Mouse (Mus musculus) spleen, adult 18-20 months (tissue): Measurements from ENCODE around the gene Lgr5.

Experiments used
- DNase-seq, 2 experiments: peaks; one replicate each; pipeline ENCODE4 v3.0.0; 2022; ENCODE audit warnings: mixed read lengths in 2 of 2

Gene Lgr5

DNA sequence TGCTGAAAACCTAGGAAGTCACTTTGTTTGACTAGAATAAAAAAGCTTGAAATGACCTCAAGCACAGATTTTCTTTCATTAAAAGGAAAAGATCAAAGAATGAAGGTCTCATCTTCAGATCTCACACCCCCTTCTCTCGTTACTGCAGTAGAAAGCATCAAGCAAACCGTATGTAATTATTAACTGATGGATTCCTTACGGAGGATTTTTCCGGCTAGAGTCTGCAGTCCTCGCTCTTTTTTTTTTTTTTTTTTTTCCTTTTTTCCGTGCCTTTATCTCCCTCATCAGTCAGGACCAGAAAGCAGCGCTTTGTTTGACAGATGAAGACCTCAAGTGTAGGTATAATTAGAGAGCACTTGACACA is 93.8 kb downstream of the Lgr5 start:
- no peak for DNase-seq

DNA sequence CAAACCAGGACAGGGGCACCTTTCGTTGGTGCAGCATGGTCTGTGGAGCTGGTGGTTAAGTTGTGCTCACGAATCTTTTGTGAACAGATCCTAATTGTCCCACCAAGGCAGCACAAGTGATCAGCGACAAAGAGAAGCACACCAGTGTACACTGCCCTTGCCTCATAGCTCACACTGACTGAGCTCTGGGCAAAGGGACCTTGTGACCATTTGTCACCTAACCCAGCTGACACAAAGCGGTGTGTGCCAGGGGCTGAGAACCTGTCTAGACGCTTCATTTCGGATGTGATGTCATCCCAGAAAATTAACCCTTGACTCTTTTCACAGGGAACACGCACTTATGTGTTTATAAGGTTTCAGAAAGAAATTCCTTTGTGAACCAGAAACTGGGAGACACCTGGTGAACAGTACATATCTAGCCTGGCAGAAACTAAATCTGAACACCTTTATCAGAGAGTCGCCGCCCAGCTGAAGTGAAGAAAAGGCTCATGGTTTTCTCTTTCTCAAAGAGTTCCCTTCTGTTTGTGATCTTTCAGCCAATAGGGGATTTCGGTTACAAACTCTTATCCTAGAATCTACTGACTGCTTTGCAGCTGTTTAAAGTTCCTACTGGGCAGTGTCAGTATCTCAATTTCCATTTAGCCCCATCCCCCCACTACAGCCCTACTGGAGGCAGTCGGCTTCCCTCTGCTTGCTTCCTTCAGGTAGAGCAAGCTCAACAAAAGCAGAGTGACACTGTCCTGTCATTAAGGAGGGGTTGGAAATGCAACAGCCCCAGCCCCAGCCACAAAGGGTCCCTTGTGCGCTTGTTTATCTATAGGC is 94.4 kb downstream of the Lgr5 start:
- DNase-seq: no peak

DNA sequence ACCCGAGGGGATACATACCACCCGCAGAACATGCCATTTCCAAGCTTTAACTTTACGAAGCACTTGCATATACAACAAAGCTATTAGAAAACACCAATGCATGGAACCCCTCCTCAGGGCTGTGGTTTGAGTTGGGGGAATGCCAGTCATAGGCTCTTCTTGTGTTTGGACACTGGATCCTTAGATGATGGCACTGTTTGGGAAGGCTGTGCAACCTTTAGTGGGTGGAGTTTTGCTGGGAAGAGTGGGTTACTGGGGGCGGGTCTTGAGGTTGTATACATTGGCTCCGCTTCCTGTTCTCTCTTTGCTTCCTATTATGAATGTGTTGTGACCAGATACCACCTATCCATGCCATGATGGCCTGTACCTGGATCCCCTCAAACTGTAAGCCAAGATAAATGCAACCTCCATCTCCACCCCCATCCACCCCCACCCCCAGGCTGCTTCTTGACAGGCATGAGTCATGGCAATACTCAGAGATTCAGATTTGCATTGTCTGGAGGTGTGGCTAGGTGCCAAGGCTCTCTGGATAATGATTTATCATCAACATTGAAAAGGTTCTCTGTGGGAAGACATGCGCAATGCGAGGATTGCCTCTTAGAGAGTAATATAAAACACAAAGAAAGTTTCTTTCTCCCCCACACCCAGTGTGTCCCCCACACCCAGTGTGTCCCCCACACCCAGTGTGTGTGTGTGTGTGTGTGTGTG is 95.6 kb downstream of the Lgr5 start:
- no peak for DNase-seq

DNA sequence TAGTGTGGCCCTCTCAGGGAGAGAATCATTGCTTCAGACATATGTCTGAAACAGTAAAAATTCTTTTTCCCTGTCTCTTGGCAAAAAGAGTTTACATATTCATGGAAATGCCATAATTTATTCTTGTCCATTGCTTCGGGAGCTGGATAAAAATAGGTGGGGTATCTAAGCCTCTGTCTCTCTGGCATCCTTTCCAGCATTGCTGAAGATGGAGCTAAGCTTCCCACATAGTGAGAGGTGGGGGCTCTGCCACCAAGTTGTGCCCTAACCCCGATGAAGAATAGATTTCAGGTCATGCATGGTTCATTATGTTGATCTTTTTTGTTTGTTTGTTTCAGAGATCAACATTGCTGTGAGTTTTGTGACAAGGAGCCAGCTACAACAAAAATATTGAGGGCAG is 102.0 kb downstream of the Lgr5 start:
- DNase-seq: no peak

DNA sequence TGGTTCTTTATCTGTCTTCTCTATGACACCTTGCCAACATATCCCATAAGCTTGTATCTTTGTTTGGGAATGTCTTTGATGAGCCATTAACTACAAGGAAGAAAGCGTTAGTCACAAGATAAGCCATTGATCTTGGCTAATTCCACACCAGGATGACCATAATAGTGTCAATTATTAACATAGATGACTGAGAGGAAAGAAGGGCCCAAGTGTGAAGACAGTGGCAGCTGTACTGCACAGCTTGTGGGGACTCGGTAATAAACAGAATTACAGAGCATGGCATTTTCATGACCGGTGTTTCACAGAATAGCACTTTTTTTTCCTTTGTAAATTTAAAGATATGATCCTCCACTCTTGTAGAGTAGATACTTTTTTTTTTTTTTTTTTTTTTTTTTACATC is 102.9 kb downstream of the Lgr5 start:
- no peak for DNase-seq

DNA sequence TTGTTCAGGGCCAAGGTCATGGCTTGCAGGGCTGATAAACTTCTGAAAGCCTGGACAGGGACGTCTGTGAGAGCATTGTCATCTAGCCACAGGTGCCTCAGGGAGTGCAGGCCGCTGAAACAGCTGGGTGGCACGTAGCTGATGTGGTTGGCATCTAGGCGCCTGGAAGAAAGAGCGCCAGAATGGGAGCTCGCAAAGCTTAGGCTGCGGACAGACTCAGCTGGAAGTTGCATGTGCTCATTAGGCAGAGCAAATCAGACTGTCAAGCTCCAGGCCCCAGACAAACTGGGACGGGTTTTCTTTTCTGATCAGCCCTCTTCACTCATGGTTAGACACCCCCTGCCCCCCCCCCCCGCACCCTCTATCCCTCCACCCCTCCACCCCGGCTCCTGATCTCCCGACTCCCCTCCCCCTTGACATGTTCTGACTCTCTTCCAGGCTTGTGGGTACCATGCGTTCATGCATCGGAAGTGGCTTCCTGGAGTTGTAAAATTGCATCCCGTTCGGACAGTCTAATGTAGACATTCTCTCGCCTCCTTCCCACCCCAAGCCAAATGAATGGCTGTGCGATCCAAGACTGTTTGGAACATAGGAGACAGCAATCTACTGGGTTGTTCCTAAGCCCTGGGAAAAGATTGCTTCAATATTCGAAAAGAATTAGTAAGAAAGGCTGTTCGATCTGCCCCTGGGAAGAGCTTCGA is 109.0 kb downstream of the Lgr5 start:
- no peak for DNase-seq

DNA sequence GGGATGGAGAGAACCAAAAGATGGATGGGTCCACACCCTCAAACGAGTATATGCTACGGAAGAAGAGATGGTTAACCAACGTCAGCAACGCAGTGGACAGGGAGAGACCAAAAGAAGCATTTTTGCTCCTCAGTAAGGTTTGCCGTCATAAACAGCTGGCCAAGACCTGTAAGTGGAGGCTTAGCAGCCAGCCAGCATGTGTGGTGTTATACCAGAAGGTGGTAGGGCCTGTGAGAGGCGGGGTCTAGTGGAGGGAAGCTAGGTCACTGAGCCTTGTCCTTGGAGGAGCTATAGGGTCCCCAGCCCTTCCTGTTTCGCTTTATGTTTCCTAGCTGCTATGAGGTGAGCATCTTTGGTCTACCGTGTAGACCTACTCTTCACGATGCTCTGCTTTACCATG is 111.1 kb downstream of the Lgr5 start:
- no peak for DNase-seq

DNA sequence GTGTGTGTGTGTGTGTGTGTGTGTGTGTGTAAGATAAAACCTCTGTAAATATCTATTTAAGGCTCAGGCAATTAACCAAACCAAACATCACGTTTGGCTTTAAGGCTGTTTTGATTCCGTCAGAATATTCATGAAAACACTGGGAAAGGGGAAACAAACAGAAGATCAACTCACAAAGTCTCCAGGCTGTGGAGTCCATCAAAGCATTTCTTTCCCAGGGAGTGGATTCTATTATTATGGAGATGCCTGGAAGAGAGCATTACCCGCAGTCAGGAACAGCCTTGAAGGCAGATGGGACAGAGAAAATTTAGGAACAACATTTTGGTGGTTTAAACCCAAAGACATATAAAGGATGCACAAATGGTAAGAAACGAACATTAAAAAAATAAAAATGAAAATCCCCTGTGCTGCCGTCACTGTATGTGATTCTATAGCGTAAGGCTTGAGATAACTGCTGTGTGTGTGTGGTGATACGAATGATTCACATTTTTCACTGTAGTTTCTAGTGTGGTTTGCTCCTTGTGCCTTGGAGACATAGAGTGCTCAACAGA is 112.5 kb downstream of the Lgr5 start:
- DNase-seq: no peak

DNA sequence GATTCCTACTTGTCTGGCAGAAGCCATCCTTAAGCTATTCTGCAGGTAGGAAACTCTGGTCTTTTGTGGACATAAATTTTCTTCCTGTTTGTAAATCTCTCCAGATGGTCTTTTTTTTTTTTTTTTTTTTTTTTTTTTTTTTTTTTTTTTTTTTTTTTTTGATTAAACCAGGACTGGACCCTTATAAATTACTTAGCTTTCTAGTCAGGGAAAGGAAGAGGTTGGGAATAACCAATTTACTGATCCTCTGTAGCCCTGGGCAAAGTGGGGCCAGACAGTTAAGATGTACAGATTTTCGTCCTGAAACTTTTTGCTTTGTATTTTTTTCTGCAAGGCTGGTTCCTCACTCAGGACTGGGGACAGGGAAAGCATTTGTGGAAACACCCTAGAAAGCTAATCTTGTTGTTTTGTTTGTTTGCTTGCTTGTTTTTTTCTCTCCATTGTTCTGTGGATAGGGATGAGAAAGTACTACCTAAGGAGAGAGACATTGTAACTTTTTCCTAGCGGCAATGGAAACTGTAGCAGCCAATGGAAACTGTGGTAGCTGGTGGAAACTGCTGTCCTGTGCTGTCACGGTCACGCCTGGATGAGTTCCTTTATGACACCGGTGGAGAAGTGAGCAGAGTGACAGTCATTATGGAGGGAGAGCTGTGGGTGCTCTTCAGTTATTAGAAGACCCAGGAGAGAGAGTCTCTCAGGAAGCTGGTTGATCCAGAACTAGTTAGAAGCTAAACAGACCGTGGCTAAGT is 114.2 kb downstream of the Lgr5 start:
- no peak for DNase-seq

DNA sequence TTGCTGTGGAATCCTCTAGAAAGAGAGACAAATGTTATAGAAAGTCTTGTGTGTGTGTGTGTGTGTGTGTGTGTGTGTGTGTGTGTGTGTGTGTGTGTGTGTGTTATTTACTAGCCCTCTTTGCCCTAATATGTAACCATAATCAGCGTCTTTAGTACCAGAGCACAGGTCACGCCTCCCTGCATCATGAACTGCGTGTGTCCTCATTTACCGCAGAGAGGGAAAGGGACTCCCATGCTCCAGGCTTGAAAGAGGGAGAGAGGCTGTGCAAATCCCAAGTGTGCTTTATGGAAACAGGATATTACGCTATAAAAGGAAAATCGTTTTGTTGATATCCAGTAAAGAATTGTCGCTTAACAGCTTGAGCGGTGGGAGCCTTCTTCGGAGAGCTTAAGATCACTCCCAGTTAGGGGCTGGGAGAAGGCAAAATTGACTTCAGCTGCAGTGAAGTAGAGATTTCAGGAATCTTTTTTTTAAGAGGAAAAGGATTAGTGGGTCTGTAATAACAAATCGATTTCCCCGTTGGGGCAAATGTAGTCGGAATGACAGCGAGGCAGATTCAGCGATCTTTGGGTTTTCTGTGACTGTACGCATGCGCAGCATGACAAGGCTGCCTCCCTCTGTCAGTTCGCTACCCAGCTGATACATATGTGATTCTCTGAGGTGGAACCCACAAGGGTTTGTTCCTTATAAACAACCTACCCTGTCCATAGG is 116.8 kb downstream of the Lgr5 start:
- no peak for DNase-seq

DNA sequence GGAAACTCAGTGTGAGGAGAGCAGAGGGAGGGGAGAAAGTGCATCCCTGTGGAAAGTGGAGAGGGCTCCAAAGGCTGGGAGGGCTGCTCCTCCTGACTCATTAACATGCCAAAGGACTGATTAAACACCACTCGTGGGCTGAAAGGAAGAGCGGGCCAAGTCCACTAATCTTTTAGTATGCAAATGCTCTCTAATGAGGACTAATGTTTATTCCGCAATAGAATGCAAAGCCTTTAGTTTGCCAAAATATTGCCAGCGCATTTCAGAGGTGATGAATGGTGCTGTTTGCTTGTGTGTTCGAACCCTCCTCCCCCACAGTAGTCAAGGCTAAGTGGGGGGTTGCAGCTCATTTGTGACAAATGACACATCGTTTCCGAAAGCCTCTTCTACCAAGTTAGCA is 118.5 kb downstream of the Lgr5 start:
- no peak for DNase-seq

DNA sequence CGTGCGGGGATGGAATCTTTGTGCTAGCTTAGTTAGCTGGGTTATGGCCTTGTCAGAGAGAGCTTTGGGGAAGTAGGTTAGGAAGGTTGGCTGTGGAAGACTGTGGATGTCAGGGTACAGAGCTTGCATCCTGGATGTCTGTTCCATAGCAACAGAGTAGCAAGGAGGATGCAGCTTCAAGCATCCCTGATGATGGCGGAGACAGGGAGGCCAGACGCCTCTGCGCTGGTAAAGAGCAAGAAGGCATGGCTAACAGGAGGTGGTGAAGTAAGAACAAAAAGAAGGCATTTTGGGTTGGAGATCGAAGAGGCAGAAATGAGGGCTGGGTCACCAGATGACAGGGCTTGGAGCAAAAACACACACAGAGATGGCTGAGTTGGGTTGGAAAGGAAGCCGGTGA is 118.9 kb downstream of the Lgr5 start:
- DNase-seq: no peak

DNA sequence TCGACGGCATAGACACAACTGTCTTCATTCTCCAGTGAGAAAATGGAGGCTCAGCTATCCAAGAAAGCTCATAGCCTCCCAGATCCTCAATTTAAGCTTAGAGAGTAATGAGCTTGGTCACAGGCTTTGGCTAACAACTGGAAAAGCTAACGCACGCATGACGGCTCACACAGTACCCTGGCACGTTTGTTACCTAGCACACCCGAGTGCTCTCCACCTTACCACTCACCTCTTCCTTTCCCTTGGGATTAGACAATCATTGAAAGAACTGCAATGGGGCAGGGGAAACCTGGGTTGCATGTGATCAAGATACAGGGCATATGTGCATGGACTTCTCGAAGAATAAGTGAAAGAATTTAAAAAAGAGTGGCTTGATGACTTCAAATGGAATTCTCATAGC is 119.6 kb downstream of the Lgr5 start:
- no peak for DNase-seq

DNA sequence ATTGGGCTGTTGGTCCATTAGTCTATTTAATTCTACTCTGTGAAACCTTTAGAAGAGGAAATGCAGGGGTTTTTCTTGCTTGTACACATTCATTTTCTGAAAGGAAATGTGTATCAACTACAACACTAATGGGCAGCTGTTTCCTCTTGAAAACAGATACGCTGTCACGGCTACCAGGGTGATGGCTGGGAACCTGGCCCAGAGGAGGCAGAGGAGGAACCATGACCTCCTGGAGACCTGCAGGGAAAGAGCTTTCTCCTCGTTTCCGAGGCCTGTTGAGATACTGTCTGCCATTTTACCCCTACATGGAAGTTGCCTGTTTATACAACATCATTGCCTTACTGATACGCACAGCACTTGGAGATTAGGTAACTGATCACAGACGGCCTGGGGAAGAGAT is 121.8 kb downstream of the Lgr5 start:
- no peak for DNase-seq

DNA sequence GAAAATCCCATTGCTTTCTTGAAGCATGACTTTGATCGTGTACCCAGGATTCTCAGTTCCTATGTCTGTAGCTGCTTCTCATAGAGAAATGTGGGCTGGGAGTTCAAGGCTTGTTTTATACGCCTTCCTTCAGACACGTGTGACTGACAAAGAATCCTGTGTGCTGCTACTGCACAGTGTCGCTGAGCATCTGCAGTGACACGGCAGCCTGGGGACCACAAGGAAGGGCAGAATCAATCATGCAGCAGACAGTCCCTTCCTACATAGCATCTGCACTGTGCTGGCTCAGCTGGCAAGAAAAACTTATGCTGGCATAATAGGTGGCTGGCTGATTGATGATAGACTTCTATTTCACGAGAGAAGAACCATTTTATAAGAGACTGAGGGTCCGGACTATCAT is 122.5 kb downstream of the Lgr5 start:
- no peak for DNase-seq

DNA sequence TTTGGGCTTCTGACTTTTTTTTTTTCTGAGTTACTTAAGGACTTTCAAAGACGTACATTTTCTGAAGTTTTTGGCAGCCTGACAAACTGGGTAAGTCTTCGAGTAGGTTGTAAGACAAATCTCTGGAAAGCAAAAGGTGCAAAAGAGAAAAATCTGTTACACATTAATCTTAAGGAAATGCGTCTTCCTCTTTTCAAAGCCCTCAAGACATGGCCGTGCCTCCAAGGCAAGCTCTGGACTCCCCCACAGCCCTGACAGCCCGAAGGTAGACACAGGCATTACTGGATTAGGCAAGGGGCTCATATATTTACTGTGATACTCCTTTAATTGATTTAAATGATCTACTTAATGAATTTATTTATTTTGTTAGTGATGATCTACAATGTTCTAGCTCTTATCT is 124.9 kb downstream of the Lgr5 start:
- DNase-seq: no peak

DNA sequence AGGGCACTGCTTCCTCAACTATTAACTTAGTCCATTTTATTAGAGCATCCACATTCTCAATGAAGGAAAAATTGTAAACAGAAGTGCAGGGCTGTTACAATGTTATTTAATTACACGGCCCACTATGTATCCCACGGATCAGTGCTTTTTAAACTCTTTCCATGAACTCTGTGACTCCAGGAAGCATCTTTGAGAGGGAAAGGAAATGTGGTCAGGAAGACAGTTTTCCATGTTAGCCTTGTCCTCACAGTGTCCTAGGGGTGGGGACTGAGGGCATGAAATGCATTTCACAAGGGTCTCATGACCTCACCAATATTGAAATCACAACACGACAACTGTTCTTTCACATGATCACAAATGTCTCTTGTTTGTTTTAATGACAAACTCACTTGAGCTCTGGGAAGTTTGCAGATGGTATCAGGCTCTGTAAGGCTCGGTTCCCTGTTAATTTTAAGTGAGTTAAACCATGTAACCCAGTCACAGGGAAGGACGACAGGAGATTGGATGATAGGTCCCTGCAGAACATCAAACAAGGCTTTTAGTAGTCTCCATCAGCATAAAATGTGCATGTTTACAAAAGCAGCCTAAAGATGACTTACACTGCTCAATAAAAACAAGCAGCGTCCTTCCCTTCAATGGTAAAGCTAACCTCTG is 130.1 kb downstream of the Lgr5 start:
- no peak for DNase-seq

DNA sequence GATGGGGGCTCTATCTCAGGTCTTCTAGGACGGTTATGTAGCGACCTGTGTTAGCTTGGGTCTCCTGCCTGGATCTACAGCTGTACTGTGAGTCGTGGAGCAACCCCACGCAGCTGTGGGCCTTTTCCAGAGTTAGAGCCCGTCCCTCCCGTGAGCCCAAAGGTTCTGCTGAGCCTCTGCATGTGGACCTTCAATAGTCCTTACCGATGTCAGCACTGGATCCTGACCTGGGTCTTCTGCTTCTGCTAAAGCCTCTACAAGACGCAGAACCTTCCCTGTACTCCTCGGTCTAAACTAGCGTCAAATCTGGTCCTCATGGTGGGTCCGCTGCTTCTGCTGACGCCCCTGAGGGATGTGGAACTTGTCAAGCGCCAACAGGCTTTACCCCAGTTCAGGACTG is 139.0 kb downstream of the Lgr5 start:
- DNase-seq: no peak

DNA sequence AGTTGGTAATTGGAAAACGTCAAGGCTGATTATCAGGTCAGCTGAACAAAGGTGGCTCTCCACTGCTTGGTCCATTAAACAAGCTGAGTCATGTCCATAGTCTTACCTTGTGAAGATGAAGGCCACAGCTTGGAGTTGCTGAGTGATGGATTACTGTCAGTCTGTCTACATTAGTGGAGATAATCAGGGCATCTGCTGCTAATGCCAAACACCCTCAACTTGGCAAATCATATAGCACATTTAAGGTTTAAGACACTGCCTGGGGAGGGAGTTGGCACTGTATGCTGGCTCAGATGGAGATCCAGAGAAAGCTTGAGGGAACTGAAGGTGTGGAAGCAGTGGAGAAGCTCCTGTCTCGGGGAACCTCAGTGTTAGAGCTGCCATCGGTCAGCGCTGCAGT is 150.3 kb downstream of the Lgr5 start:
- DNase-seq: no peak

DNA sequence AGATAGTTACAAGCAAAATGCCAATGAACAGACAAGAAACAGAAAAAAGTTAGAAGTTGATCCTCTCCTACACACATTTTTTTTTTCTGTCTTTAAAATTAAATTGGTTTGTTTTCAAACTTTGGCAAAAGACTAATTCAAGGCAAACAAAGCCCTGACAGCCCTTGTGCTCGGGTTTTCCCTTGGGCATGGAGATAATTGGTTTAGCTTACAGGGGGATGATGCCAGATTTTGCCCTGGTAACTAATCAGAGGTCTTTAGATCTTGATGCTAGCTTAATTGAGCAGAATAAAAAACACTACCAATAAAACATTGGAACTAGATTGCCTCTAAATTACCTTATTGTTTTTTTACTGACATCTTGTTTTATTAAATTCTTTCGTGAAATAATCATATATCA is 162.2 kb downstream of the Lgr5 start:
- DNase-seq: no peak

DNA sequence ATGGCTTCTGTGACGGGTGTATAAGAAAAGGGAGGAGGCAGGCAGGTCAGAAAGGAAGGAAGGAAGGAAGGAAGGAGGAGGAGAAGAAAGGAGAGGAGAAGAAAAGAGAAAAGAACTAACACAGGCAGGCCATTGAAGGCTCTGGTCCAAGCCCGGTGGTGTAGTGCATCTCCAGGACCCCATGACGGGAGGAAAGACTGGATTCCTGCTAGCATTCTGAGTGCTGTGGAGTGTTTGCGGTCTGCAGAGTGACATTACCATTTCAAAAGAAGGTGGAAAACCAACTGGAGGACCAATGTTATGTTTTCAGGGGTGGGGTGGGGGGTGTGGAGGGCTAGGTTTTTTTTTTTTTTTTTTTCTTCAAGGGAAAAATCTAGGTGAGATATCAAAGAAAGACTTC is 165.6 kb downstream of the Lgr5 start:
- DNase-seq: no peak

DNA sequence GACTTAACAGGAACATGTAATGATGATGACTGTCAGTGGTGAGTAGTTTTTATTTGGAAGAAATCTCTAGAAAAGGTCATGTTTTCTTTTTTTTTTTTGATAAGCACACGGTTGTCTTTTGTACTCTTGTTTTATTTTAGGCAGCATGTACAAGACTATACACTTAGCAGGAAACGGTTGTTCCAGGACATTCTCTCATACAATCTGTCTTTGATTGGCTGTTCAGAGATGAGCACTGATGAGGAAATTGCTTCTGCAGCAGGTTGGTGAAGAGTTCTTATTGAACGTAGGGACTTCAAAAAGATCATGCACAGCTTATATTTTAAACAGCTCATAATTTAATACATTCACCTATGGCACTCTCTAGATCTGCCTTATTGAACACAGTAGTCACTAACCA is 173.5 kb downstream of the Lgr5 start:
- no peak for DNase-seq
